Mouse (Mus musculus) erythroblast, adult 5-6 weeks (primary cell): ENCODE results near the gene Tcf23. TPM values are rescaled to one million over a fixed set of nuclear protein-coding genes. Genes with fewer than 3 reads are reported as not detected.
"Not testable (repeated sequence)": the region's sequence is repeated elsewhere in the genome, so short reads cannot be mapped to it uniquely, and the experiment has no call there.

Experiments
- ATAC-seq: replicated peaks from 2 replicates; pipeline ENCODE4 v1.8.0; 2016; ENCODE audit warnings: moderate number of reproducible peaks, mild to moderate bottlenecking, moderate TSS enrichment, inconsistent platforms; ENCODE audit not compliant: poor library complexity, low FRiP score, severe bottlenecking
- total RNA-seq, 2 experiments: library from RNA; stranded (forward) in 1 of 2; stranded (reverse) in 1 of 2; fragments of 150-400 nt in 1 of 2; fragments of 200-764, 138-1000 nt in 1 of 2; gene quantifications; 2 replicates each; pipeline versions ENCODE4 v1.2.3 to v1.2.4; 2015 to 2017; ENCODE audit warnings: low replicate concordance in 2 of 2

Tcf23 gene
- total RNA-seq, 2 experiments from 2014 or later = not detected

- ATAC-seq = no peak
Observed at GRCm38 (mm10) chr5:30992980-30993676, 24.7 kb downstream of the Tcf23 start.

GRCm38 (mm10) chr5:30994074-30994473 is 25.6 kb downstream of the Tcf23 start:
- ATAC-seq = no peak

GRCm38 (mm10) chr5:30994910-30995635 is 26.6 kb downstream of the Tcf23 start:
- ATAC-seq = no peak

- ATAC-seq = peak; percentile 77
Observed at GRCm38 (mm10) chr5:30998306-30998705, 29.8 kb downstream of the Tcf23 start.

GRCm38 (mm10) chr5:30999324-30999723 is 30.9 kb downstream of the Tcf23 start:
- ATAC-seq = no peak

GRCm38 (mm10) chr5:31000122-31000521 is 31.7 kb downstream of the Tcf23 start:
- ATAC-seq = no peak

GRCm38 (mm10) chr5:31000993-31001392 is 32.5 kb downstream of the Tcf23 start:
- ATAC-seq = no peak

- ATAC-seq = no peak
Observed at GRCm38 (mm10) chr5:31001560-31001959, 33.1 kb downstream of the Tcf23 start.

- peak; percentile 82 for ATAC-seq
Observed at GRCm38 (mm10) chr5:31004184-31004583, 35.7 kb downstream of the Tcf23 start.

GRCm38 (mm10) chr5:31012737-31013136 is 44.3 kb downstream of the Tcf23 start:
- ATAC-seq = no peak

GRCm38 (mm10) chr5:31015913-31016312 is 47.5 kb downstream of the Tcf23 start:
- no peak for ATAC-seq

GRCm38 (mm10) chr5:31021790-31022189 is 53.3 kb downstream of the Tcf23 start:
- ATAC-seq = not testable (repeated sequence)

GRCm38 (mm10) chr5:31022690-31023089 is 54.2 kb downstream of the Tcf23 start:
- ATAC-seq = no peak

- no peak for ATAC-seq
Observed at GRCm38 (mm10) chr5:31023254-31023653, 54.8 kb downstream of the Tcf23 start.

GRCm38 (mm10) chr5:31024641-31025040 is 56.2 kb downstream of the Tcf23 start:
- no peak for ATAC-seq

Other genes starting within 250 kb of the Tcf23 start
- gene Mapre3, start 154.0 kb upstream of the Tcf23 start, total RNA-seq (2015; ENCODE audit: low replicate concordance) = 2.1 TPM in 1 of 2 replicates, not detected in the other
- gene Mapre3, start 154.0 kb upstream of the Tcf23 start, total RNA-seq (2017; ENCODE audit: low replicate concordance) = 0.28 and 0.51 TPM in 2 replicates
- 6.5 and 9.6 TPM in 2 replicates for gene Tmem214, start 100.7 kb upstream of the Tcf23 start, total RNA-seq (2015; ENCODE audit: low replicate concordance)
- 4.7 and 7.0 TPM in 2 replicates for gene Tmem214, start 100.7 kb upstream of the Tcf23 start, total RNA-seq (2017; ENCODE audit: low replicate concordance)
- 4.8 TPM in 1 of 2 replicates, not detected in the other for gene Agbl5, start 80.0 kb upstream of the Tcf23 start, total RNA-seq (2015; ENCODE audit: low replicate concordance)
- gene Agbl5, start 80.0 kb upstream of the Tcf23 start, total RNA-seq (2017; ENCODE audit: low replicate concordance) = 1.9 and 2.0 TPM in 2 replicates
- gene Ost4, start 60.9 kb upstream of the Tcf23 start, total RNA-seq (2015; ENCODE audit: low replicate concordance) = 167 and 176 TPM in 2 replicates
- 63.0 and 140 TPM in 2 replicates for gene Ost4, start 60.9 kb upstream of the Tcf23 start, total RNA-seq (2017; ENCODE audit: low replicate concordance)
- 16.9 and 28.8 TPM in 2 replicates for gene Emilin1, start 55.3 kb upstream of the Tcf23 start, total RNA-seq (2015; ENCODE audit: low replicate concordance)
- 6.5 and 8.1 TPM in 2 replicates for gene Emilin1, start 55.3 kb upstream of the Tcf23 start, total RNA-seq (2017; ENCODE audit: low replicate concordance)
- gene Khk, start 47.2 kb upstream of the Tcf23 start, total RNA-seq (2015; ENCODE audit: low replicate concordance) = 8.1 and 14.4 TPM in 2 replicates
- gene Khk, start 47.2 kb upstream of the Tcf23 start, total RNA-seq (2017; ENCODE audit: low replicate concordance) = 9.2 and 12.4 TPM in 2 replicates
- not detected in 2 replicates for gene Cgref1, start 23.1 kb upstream of the Tcf23 start, total RNA-seq (2015; ENCODE audit: low replicate concordance)
- not detected in 2 replicates for gene Cgref1, start 23.1 kb upstream of the Tcf23 start, total RNA-seq (2017; ENCODE audit: low replicate concordance)
- 12.7 and 21.9 TPM in 2 replicates for gene Preb, start 8.3 kb upstream of the Tcf23 start, total RNA-seq (2015; ENCODE audit: low replicate concordance)
- gene Preb, start 8.3 kb upstream of the Tcf23 start, total RNA-seq (2017; ENCODE audit: low replicate concordance) = 10.6 and 27.0 TPM in 2 replicates
- 21.3 and 40.5 TPM in 2 replicates for gene Atraid, start 79.7 kb downstream of the Tcf23 start, total RNA-seq (2015; ENCODE audit: low replicate concordance)
- gene Atraid, start 79.7 kb downstream of the Tcf23 start, total RNA-seq (2017; ENCODE audit: low replicate concordance) = 22.3 and 26.8 TPM in 2 replicates
- gene Slc5a6, start 80.3 kb downstream of the Tcf23 start, total RNA-seq (2015; ENCODE audit: low replicate concordance) = 0.42 TPM in 1 of 2 replicates, not detected in the other
- 0.98 TPM in 1 of 2 replicates, not detected in the other for gene Slc5a6, start 80.3 kb downstream of the Tcf23 start, total RNA-seq (2017; ENCODE audit: low replicate concordance)
- 6.5 and 16.3 TPM in 2 replicates for gene Cad, start 86.1 kb downstream of the Tcf23 start, total RNA-seq (2015; ENCODE audit: low replicate concordance)
- gene Cad, start 86.1 kb downstream of the Tcf23 start, total RNA-seq (2017; ENCODE audit: low replicate concordance) = 6.7 and 10.6 TPM in 2 replicates
- not detected in 2 replicates for gene Dnajc5g, start 137.6 kb downstream of the Tcf23 start, total RNA-seq (2015; ENCODE audit: low replicate concordance)
- gene Dnajc5g, start 137.6 kb downstream of the Tcf23 start, total RNA-seq (2017; ENCODE audit: low replicate concordance) = 0.70 TPM in 1 of 2 replicates, not detected in the other
- gene Slc30a3, start 139.6 kb downstream of the Tcf23 start, total RNA-seq (2015; ENCODE audit: low replicate concordance) = not detected in 2 replicates
- gene Slc30a3, start 139.6 kb downstream of the Tcf23 start, total RNA-seq (2017; ENCODE audit: low replicate concordance) = not detected in 2 replicates
- not detected in 2 replicates for gene Trim54, start 148.1 kb downstream of the Tcf23 start, total RNA-seq (2015; ENCODE audit: low replicate concordance)
- gene Trim54, start 148.1 kb downstream of the Tcf23 start, total RNA-seq (2017; ENCODE audit: low replicate concordance) = not detected in 2 replicates
- gene Ucn, start 170.2 kb downstream of the Tcf23 start, total RNA-seq (2015; ENCODE audit: low replicate concordance) = not detected in 2 replicates
- gene Ucn, start 170.2 kb downstream of the Tcf23 start, total RNA-seq (2017; ENCODE audit: low replicate concordance) = not detected in 2 replicates
- gene Mpv17, start 185.6 kb downstream of the Tcf23 start, total RNA-seq (2015; ENCODE audit: low replicate concordance) = 9.4 and 11.1 TPM in 2 replicates
- gene Mpv17, start 185.6 kb downstream of the Tcf23 start, total RNA-seq (2017; ENCODE audit: low replicate concordance) = 10.7 and 12.7 TPM in 2 replicates
- not detected in 2 replicates for gene Gm29609, start 211.2 kb downstream of the Tcf23 start, total RNA-seq (2015; ENCODE audit: low replicate concordance)
- not detected in 2 replicates for gene Gm29609, start 211.2 kb downstream of the Tcf23 start, total RNA-seq (2017; ENCODE audit: low replicate concordance)
- gene Gtf3c2, start 211.5 kb downstream of the Tcf23 start, total RNA-seq (2015; ENCODE audit: low replicate concordance) = 29.7 and 32.5 TPM in 2 replicates
- 24.8 and 30.7 TPM in 2 replicates for gene Gtf3c2, start 211.5 kb downstream of the Tcf23 start, total RNA-seq (2017; ENCODE audit: low replicate concordance)
- gene Snx17, start 224.6 kb downstream of the Tcf23 start, total RNA-seq (2015; ENCODE audit: low replicate concordance) = 2.9 and 17.1 TPM in 2 replicates
- gene Snx17, start 224.6 kb downstream of the Tcf23 start, total RNA-seq (2017; ENCODE audit: low replicate concordance) = 12.3 and 15.8 TPM in 2 replicates
- 9.8 and 42.1 TPM in 2 replicates for gene Eif2b4, start 224.8 kb downstream of the Tcf23 start, total RNA-seq (2015; ENCODE audit: low replicate concordance)
- 13.5 and 18.7 TPM in 2 replicates for gene Eif2b4, start 224.8 kb downstream of the Tcf23 start, total RNA-seq (2017; ENCODE audit: low replicate concordance)
- 2.3 and 4.8 TPM in 2 replicates for gene Zfp513, start 233.6 kb downstream of the Tcf23 start, total RNA-seq (2015; ENCODE audit: low replicate concordance)
- 5.5 and 5.9 TPM in 2 replicates for gene Zfp513, start 233.6 kb downstream of the Tcf23 start, total RNA-seq (2017; ENCODE audit: low replicate concordance)